Mouse (Mus musculus) adrenal gland, postnatal 14 days (tissue): Measurements from ENCODE around the gene Rab11fip4. TPM values are rescaled to one million over a fixed set of nuclear protein-coding genes. Genes with fewer than 3 reads are reported as not detected.

Experiments used
- DNase-seq: peaks from one replicate; pipeline ENCODE4 v3.0.0; 2021; ENCODE audit warnings: mixed read lengths
- microRNA-seq, 2 experiments: library from miRNA; unstranded; fragments of <30 nt; microRNA quantifications; one replicate each; pipeline ENCODE4 v1.2.0; 2021
- total RNA-seq: library from RNA; stranded (reverse); gene quantifications from 2 replicates; pipeline ENCODE4 v1.2.3, GENCODE M21; 2021

The Rab11fip4 gene
- total RNA-seq, 1 experiment from 2014 or later, result 3.8 TPM

DNA sequence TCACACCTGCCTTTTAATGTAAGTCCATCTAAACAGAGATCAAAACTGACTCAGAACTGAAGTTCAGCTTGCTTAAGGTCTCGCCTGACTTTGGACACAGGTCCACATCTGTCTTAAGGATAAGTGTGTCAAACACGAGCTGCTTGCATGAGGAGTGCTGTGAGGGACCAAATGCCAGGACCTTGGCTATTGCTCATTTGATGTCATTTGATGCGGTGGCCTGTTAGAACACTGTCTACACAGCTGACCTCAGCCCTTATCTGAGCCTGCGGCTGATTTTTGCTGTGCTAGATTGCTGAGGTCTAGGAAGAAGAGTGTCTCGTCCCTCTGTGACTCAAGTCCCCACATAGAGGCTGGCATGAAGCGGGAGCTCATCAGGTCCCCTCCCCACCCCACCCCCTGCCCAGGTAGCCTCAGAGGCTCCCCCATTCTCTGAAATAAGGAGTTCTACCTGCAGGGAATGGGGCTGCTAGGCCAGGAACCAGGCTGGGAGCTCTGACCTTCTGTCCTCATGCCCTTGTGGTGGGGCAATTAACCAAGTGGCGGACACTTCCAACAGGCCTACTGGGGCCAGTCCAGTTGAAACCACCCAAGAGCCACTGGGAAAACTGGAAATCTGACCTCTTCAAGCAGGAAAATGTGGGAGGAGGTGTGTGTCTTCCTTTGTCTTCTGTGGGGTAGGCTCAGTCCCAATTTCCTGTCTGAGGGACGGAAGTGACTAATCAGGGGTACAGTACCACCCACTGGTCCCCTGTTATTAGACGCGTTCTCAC is 149.9 kb downstream of the Rab11fip4 start:
- peak; percentile 60 for DNase-seq

- peak; percentile 4 for DNase-seq
These were observed 155.6 kb downstream of the Rab11fip4 start for GRCm38 (mm10) chr11:79746552-79747102.

Small RNA genes lying within 50 kb of the gene (microRNA-seq; reads per million reads assigned to microRNA genes)
- gene Mir193a, result 227 to 526 reads per million in 2 experiments
- gene Mir365-2, result 12.8 to 27.8 reads per million in 2 experiments

Other genes with a start within 250 kb of the Rab11fip4 start
- 5.9 and 6.0 TPM in 2 replicates for gene Omg, start 87.1 kb upstream of the Rab11fip4 start, total RNA-seq
- gene Evi2b, start 67.5 kb upstream of the Rab11fip4 start, total RNA-seq, result 1.0 and 5.9 TPM in 2 replicates
- gene Evi2, start 60.6 kb upstream of the Rab11fip4 start, total RNA-seq, result 0.90 TPM in 1 of 2 replicates, not detected in the other
- gene Evi2a, start 60.6 kb upstream of the Rab11fip4 start, total RNA-seq, result 2.1 and 2.5 TPM in 2 replicates